Mouse (Mus musculus) heart, adult 8-10 months (tissue): ENCODE measurements around the gene Iqsec2. TPM values are rescaled to one million over a fixed set of nuclear protein-coding genes. Genes with fewer than 3 reads are reported as not detected.
A peak's percentile ranks its signal among the peaks of the same experiment; 100 is the strongest.

ENCODE experiments used
- DNase-seq: peaks from one replicate; pipeline ENCODE4 v3.0.0; 2022; ENCODE audit warnings: low spot score
- total RNA-seq, 4 experiments: library from RNA; stranded (reverse); gene quantifications; 2 replicates each; pipeline ENCODE4 v1.2.4; 2022

The Iqsec2 gene
- total RNA-seq, result 10 to 100 TPM; 64.3 to 87.0 (median 82.0) TPM

DNA sequence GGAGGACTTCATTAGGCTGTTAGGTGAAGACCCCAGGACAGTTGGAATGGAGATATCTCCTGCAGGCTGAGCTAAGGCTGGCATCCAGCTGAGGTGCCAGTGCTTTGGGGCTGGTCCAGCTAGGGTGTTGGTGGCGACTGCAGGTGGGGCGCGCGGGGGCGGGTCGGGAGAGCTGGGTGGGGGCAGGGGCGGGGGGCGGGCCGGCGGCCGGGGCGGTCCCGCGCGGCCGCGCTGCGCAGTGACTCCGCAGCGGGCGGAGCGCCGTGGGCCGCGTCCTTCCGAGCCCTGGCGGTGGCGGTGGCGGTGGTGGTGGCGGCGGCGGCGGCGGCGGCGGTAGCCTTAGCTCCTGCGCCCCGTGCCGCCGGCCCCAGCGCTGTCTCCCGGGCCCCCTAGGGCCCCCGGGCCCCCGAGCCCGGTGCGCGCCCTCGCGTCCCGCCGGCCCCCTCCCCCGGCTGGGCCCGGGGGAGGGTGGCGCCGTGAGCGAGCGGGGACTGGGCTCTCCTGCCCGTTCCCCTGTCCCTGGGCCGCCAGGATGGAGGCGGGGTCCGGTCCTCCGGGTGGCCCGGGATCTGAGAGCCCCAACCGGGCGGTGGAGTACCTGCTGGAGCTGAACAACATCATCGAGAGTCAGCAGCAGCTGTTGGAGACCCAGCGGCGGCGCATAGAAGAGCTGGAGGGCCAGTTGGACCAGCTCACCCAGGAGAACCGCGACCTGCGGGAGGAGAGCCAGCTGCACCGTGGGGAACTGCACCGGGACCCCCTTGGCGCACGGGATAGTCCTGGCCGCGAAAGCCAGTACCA, at the start of gene Iqsec2:
Gene Iqsec2, plus strand, starts transcription at position 328 of the 801 bp plus-strand sequence.
- no peak for DNase-seq

DNA sequence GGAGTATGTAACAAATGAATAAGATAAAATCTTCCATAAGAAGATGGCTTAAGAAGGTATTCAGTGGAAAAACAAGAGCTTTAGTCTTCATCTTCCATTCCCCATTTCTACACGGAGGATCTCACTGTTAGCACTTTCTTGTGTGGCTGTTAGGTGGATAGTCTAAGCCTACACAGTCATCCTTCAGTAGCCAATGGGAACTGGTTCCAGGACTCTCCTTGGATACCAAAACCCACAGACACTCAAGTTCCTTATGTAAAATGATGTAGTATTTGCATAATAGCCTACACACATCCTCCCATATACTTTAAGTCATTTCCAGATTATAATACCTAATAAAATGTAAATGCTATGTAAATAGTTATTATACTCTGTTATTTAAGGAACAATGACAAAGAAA, 46.5 kb upstream of the Iqsec2 start:
- DNase-seq, result no peak

DNA sequence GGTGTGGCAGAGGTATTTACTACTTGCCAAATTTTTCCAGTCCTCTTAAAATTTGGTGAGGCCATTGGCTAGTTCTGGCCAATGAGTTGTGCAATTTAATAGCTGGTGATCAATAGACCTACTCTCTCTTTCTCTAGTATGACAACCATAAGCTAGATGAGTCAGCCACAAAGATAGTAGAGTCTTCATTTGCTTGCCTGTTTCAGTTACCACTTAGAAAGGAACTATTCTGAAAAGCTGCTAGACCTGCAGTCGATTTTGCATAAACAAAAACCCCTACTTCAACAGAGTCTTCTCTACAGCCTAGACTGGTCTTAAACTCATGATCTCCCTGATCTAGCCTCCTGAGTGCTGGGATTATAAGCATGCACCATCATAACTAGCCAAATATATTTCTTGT, 22.4 kb upstream of the Iqsec2 start:
- no peak for DNase-seq

DNA sequence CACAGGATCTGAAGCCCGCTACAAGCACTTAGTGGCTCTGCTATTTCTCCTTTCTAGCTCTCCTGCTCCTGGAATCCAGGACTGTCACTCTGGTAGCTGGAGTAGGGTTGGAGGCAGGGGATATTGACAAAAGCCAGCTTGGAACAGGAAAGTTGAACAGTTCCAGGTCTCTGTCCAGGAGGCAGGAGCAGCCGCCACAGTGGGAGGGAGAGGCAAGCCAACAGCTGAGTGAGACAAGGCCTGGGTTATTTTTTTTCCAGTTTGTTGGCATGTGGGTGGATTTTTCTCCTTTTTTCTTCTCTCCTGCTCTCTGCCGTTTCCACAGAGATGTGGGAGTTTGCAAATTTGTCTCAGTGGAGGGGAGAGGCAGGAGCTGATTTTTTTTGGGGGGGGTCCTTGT, 13.3 kb upstream of the Iqsec2 start:
- no peak for DNase-seq

DNA sequence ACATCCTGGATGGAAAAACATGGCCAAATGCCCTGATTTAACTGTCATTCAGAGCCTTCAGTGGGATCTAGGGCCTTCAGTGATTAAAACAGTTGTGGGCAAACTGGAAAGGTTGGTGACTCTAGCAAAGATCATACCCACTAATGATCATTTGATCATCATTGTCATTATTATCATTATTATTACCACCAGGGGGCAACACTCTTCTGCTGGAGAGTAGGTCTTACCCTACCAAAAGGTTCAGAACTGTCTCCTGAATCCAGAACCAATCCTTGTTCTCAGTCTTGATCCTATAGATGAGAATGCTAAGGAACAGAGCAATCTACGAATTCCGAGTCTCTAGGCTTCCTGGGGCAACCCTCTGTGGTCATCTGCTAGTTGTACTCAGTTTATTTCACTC, 12.0 kb upstream of the Iqsec2 start:
- DNase-seq, result no peak

DNA sequence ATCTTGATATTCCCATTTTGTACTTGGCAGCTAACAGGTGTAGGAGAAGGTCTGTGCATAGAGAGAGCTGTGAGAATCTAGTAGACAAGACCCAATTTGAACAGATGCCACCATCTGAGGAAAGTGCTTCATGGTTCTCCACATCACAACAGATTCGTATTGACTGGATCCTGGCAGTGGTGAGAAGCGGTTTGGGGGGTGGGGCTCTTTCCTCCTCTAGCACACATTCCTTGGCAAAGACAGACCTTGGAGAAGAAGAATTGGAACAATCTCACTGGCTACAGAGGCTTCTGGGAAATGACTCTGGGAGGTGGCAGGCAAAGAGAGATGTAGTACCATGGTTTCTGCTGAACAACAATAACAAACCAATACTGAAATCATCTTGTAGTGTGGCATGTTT, 8.9 kb upstream of the Iqsec2 start:
- no peak for DNase-seq

DNA sequence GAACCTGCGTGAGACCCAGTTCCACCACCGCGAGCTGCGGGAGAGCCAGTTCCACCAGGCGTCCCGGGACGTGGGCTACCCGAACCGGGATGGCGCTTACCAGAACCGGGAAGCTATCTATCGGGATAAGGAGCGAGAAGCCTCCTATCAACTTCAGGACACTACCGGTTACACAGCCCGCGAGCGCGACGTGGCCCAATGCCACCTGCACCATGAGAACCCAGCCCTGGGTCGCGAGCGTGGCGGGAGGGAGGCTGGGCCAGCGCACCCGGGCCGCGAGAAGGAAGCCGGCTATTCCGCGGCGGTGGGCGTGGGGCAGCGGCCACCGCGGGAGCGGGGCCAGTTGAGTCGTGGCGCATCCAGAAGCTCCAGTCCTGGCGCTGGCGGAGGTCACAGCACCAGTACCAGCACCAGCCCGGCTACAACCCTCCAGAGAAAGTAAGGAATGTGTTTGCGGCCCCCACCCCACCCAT, 710 bp downstream of the Iqsec2 start:
- no peak for DNase-seq

DNA sequence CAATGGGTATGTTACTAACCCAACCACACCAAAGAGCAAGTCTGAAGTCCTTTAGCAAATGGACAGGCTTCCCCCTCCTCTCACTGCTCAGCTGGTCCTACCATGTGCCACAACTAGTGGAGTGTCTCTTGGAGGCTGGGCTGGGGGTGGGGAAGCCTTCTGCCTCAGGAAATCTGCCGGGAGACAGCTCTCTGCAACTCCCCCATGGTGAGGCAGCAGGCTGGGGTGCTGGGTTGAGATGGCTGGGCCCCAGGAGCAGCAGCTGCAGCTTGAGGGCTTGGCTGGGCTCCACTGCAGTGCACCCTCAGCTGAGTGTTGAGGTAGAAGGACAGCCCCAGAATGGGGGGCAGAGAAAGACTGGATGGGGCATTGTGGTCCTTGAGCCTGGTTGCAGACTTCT, 2.1 kb downstream of the Iqsec2 start:
- no peak for DNase-seq

DNA sequence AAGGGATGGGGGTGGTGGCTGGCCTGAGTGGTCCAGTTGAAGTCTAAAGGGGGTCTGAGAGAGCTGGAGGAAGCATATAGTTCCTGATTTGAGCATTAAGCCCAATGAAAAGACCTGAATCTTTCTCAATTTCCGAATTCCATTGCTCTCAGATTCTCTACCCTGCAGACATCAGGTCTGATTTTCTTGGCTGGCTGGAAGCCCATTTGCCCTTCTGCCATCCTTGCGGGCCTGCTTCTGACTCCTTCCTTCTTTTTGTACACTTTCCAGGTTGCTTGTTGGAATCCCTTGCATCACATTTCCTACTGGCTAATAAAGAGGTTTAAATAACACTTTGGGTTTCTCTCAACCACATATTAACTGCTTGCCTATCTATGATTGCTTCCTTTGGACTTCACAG, 2.6 kb downstream of the Iqsec2 start:
- DNase-seq, result no peak

DNA sequence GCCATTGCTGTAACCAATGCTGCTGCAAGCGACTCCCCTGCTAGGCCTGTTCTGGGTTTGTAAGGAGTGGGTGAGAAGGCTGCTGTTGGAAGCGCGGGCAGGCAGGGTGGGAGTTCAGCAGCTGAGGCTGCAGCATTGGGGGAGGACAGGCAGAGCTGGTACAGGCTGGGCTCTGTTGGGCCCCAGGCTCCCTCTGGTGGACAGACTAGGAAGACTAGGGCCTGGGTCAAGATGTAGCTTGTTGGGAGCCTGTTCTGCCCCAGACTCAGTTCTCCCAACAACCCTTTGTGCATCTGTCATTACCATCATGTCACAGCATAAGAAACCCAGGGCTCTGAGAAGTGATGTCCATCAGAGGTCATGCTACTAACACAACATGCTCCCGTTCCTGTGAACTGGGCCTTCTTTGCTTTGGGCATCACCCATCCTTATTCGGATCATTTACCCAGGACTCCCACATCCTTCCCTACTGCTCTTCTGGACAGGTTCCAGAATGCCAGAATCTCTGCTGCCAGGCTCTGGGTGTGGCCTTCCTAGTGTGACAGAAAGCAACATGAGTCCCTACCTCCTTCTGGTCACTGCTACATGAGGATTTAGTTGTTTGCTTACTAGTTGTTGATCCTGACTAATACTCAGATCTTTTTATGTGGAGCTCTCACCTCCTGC, 3.5 kb downstream of the Iqsec2 start:
- DNase-seq, result peak; percentile 45

DNA sequence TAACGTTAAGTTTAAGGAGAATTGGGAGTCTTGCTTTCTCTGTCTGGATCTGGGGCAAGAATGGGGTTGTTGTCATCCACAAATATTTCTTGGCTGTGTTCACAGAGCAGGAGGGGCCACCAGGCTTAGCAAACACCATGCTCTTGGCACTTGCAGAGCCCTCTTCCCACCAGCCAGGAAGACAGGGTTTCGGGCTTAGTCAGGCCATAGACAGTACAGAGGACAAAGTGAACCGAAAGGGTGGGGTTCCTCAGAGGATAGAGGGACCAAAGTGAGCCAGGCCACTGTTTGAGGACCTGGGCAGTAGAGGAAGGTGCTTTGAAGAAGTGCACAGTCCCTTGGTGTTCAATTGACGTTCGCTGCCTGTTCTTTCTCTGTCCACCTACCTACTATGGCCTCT, 4.6 kb downstream of the Iqsec2 start:
- no peak for DNase-seq

DNA sequence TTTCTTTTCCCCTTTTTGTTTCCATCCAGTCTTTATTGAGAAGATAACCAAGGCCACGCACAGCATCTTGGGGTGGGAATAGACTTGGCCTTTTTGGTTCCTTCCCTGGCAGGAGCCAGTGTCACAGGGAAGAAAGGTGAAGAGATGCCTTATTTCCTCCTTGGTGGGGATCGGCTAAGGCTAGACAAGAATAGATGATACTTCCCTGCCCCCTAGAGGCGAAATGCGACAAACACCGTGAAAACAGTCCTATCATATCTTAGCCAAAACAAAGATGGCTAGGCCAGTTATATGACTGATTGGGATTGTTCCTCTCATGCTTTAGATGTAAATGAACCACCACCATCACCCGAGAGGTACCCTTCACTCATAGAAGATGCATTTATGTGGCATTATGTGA, 7.6 kb downstream of the Iqsec2 start:
- DNase-seq, result peak; percentile 48

DNA sequence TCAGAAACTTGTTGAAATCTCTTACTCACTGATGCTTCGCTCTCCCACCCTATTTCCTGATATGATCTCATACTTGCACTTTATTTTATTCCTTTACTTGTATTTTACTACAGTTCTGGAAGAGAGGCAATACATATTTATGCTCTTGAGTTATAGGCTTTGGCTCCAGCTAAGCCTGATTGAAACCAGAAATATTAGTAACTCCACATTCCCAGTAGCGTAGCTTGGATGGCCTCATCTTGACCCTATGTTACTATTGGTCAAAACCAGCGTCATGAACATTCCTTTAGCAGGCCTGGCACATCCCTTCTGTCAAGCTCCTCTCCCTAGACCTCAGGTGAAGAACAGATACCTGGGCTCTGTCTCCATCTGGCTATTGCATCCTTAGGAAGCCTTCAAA, 14.2 kb downstream of the Iqsec2 start:
- DNase-seq, result no peak

DNA sequence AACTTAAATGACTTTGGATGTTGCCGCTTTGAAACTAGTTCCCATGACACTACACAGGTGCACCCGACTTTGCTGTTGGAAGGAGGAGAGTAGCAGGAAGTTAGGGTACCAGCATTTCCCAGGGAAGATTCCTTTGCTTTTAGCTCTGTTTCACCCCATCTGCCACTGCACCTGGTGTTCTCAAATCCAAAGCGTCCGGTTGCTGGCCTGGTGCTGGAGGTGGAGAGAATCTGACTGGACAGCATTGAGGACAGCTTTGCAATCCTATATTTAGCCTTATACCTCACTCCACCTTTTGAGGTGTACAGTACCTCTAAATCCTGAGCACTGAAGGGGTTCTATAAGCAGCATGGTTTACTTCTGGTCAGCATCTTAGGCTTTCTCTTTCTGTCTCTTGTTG, 17.3 kb downstream of the Iqsec2 start:
- no peak for DNase-seq

DNA sequence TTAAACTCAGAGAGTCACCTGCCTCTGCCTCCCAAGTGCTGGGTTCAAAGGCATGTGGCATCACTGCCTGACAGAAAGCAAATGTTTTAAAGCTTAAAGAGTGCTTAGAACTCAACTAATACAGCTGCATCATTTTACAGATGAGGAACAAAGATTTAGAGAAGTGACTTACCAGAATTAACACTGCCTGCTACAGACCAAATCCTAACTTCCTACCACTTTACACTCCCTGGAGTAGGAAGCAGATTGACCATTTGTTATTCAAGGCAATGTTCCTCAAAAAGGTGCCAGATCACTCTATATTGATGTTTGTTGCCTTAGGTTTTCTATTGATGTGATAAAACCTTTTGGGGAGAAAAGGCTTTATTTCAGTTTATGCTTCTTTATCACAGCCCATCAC, 20.0 kb downstream of the Iqsec2 start:
- DNase-seq, result no peak

DNA sequence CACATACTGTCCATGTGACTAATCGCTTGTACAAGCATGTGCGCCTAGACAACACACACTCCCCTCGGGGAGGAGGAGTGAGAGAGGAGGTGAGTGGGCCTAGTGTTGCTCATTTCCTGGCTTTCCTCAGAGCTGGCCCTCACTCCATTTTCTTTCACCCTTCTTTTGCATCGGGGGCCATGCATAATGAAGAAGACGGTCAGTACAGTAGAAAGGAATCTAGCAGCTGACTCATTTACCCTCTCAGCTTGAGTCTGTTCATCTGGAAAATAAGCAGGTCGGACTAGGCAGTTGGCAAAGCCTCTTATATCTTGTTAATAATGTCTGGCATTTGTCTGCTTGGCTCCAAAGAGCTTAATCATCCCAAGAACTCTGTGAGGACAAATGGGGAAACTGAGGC, 22.1 kb downstream of the Iqsec2 start:
- no peak for DNase-seq

DNA sequence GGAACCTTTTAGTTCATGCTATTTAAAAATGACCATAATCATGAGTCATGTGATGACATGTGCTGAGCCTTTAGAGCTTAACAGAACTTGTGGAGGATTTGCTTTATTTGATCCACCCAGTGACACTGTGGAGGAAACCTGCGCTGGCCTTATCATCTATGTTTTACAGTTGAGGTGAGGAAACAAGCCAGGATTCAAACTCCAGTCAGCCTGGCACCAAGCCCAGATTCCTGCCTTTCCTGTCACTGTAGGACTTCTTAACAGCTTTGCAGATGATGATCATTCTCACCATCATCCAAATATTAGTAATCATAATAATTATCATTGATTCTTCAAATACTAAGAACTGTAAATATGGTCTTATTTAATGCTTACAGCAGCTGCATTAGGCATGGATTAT, 24.5 kb downstream of the Iqsec2 start:
- peak; percentile 43 for DNase-seq

DNA sequence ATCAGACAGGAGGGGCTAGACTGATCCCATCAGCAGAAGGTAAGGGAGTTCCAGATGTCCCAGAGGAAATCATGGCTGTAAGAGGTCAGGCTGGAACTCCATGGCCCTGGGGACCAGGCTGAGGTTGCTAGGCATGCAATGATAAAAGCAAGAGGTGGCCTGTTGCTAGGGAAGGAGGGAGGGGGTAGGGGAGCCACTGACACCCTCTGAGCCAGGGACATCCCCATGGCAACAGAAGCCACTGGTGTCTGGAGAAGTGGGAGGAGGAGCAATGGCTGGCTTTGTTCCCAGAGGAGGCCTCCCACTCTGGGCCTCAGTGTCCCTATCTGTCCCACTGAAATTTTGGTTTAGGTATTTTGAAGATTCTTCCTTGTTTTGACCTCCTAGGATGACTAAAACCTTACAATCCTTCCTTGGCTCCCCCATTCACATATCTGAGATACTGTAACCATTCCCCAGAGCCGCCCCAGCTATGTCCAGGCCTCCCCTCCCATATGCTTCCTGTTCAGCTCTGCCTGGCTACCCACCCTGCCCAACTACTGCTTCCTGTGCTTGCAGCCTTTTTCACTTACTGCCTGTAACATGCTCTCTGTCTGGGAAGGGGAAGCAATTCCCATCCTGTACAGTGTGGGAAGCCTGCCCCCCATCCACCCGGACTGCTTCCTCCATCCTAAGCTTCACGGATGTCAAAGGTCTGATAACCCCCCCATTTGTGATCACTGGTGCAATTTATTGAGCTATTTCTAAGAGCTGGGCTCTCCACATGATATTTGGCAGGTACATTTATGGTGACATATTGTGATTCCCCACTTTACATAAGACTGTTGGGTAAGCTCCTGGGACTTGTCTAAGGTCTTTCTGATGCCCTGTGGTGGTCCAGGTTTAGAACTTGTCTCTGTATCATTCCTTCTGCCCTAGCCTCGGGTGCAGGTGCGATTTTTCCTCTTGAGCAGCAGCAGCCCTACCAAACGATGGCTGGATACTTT, 27.3 kb downstream of the Iqsec2 start:
- DNase-seq, result peak; percentile 52

DNA sequence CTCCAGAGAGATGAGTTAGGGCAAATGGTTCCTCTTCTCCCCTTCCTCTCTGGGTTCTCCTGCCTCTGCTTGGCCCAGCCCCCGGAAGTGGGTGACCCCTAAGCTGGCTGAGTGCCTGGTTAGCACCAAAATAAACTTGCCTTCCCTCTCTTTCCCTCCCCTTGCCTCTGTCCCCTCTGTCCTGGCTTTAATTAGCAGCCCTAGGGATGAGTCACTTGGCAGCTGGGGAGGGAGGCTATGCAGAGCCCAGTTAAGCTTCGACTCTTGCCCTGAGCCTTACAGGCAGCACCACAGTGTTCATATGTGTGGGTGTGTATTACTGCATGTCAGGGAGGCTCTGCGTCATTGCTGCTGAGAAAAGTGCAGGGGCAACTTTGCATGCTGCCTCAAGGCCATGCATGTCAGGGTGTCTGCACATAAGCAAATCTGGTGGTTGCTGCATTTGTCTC, 28.4 kb downstream of the Iqsec2 start:
- peak; percentile 80 for DNase-seq

DNA sequence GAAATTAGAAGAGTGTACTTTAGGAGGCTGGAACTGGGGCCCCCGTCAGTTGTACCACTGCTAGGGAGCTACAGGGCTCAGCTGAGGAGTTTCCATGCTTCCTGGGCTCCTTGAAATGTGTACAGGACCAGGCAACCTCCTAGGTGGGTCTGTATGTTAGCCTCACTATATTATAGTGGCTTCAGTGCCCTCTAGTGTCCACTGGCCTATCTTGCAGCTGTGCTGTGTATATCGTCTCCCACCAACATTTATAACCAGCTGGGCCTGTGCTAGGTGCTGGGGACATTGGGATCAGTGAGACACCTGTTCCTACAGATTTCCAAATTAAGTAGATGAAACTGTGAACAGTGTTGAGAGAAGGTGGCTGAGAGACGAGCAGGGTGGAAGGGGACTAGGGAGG, 31.2 kb downstream of the Iqsec2 start:
- DNase-seq, result peak; percentile 40

DNA sequence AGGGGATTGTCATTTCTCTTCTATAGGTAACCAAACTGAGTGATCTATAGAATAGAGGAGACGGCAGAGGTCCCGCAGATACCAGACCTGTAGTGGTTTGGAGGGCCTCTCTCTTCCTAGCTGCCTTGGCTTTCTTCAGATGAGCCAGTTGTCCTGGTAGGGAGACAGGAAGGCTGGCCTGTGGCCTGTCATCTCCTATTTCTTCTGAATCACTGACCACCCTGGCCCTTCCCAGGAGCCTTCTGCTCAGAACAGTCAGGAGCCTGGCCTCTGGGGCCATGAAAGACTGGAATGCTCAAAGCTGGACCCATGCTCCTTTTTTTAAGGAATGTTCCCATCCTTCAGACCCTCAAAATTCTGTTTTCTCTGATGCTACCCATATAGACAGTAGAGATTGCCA, 33.8 kb downstream of the Iqsec2 start:
- DNase-seq, result no peak
